Mouse (Mus musculus) midbrain, embryonic 10.5 days (tissue): ENCODE measurements at regions not wholly inside any gene's neighbourhood (a gene's known extent, or its start where the extent isn't known, plus 50 kb on each side); places are given as distances from the start of the nearest gene placed in this dataset.

Source experiments
- DNase-seq: peaks from one replicate; pipeline ENCODE4 v3.0.0-alpha.2; 2017; ENCODE audit warnings: low spot score
- H3K27ac ChIP-seq: fragments of 300-500 bp; sonication (generic); replicated peaks from 2 replicates; pipeline ENCODE4 v1.5.1; 2016; ENCODE audit warnings: mild to moderate bottlenecking
- H3K27me3 ChIP-seq: fragments of 300-500 bp; sonication (generic); 2 replicates; pipeline ENCODE4 v1.6.1; 2016; ENCODE audit warnings: low read depth, mild to moderate bottlenecking; ENCODE audit not compliant: poor library complexity, severe bottlenecking
- H3K36me3 ChIP-seq: fragments of 300-500 bp; sonication (generic); 2 replicates; pipeline ENCODE4 v1.6.1; 2016; ENCODE audit warnings: mild to moderate bottlenecking, moderate library complexity
- H3K4me1 ChIP-seq: fragments of 300-500 bp; sonication (generic); 2 replicates; pipeline ENCODE4 v1.6.1; 2016
- H3K4me3 ChIP-seq: fragments of 300-500 bp; sonication (generic); 2 replicates; pipeline ENCODE4 v1.5.1; 2016; ENCODE audit warnings: mild to moderate bottlenecking, moderate library complexity
- H3K9me3 ChIP-seq: fragments of 300-500 bp; sonication (generic); replicated peaks from 2 replicates; pipeline ENCODE4 v1.6.1; 2016; ENCODE audit warnings: mild to moderate bottlenecking
- WGBS: fragments of 180-500 bp; shearing (Covaris S2); methylation state at CpG from one replicate; pipeline ENCODE4 v1.1.7; 2016; 5-methylcytosine and 5-hydroxymethylcytosine counted together

GRCm38 (mm10) chr1:72076341-72076740 lies 135.8 kb downstream of the Mreg start:
- H3K4me3 ChIP-seq: no peak overlapping the region
- no peak for DNase-seq
- H3K27me3 ChIP-seq: no peaks in the 10 kb centered on the region
- no peak overlapping the region for H3K27ac ChIP-seq
- no peaks in the 10 kb centered on the region for H3K4me1 ChIP-seq
- H3K36me3 ChIP-seq: no peaks in the 10 kb centered on the region
- H3K9me3 ChIP-seq: no peaks in the 10 kb centered on the region
- WGBS: 58% methylated on average over 1 of the region's 1 CpGs

GRCm38 (mm10) chr1:72075464-72075863 lies 136.6 kb downstream of the Mreg start:
- WGBS: 85% methylated on average over 2 of the region's 2 CpGs
- Histone ChIP-seq H3K27ac (no peak overlapping the region), H3K4me3 (no peak overlapping the region), H3K4me1 (no peaks in the 10 kb centered on the region), H3K27me3 (no peaks in the 10 kb centered on the region), H3K9me3 (no peaks in the 10 kb centered on the region), H3K36me3 (no peaks in the 10 kb centered on the region)
- no peak for DNase-seq

GRCm38 (mm10) chr1:72073245-72073644 lies 138.9 kb downstream of the Mreg start:
- H3K9me3 ChIP-seq: no peaks in the 10 kb centered on the region

GRCm38 (mm10) chr1:72070489-72070888 lies 141.6 kb downstream of the Mreg start:
- DNase-seq: no peak
- H3K36me3 ChIP-seq: no peaks in the 10 kb centered on the region
- H3K4me3 ChIP-seq: no peak overlapping the region
- no peaks in the 10 kb centered on the region for H3K9me3 ChIP-seq
- 78% methylated on average over 5 of the region's 5 CpGs for WGBS
- H3K4me1 ChIP-seq: no peaks in the 10 kb centered on the region
- no peak overlapping the region for H3K27ac ChIP-seq
- no peaks in the 10 kb centered on the region for H3K27me3 ChIP-seq

More at GRCm38 (mm10) chr1:72073245-72073644, 138.9 kb downstream of the Mreg start:
- no peaks in the 10 kb centered on the region for H3K27me3 ChIP-seq
- no peaks in the 10 kb centered on the region for H3K4me1 ChIP-seq
- no peaks in the 10 kb centered on the region for H3K36me3 ChIP-seq
- no peak for DNase-seq
- H3K4me3 ChIP-seq: no peak overlapping the region
- H3K27ac ChIP-seq: no peak overlapping the region
- WGBS: 89% methylated on average over 4 of the region's 4 CpGs

GRCm38 (mm10) chr1:72069056-72069455 lies 143.1 kb downstream of the Mreg start:
- Histone ChIP-seq H3K27me3 (no peaks in the 10 kb centered on the region), H3K4me3 (no peak overlapping the region)
- WGBS: 82% methylated on average over 4 of the region's 4 CpGs

GRCm38 (mm10) chr1:72065090-72065489 lies 147.0 kb downstream of the Mreg start:
- Histone ChIP-seq H3K4me1 (no peaks in the 10 kb centered on the region), H3K4me3 (no peak overlapping the region), H3K27ac (no peak overlapping the region), H3K9me3 (no peaks in the 10 kb centered on the region), H3K36me3 (no peaks in the 10 kb centered on the region), H3K27me3 (no peaks in the 10 kb centered on the region)
- no peak for DNase-seq
- WGBS: 78% methylated on average over 13 of the region's 13 CpGs

More at GRCm38 (mm10) chr1:72069056-72069455, 143.1 kb downstream of the Mreg start:
- no peaks in the 10 kb centered on the region for H3K36me3 ChIP-seq
- H3K4me1 ChIP-seq: no peaks in the 10 kb centered on the region
- H3K9me3 ChIP-seq: no peaks in the 10 kb centered on the region
- no peak overlapping the region for H3K27ac ChIP-seq
- no peak for DNase-seq

- H3K27me3 ChIP-seq: no peaks in the 10 kb centered on the region
- no peaks in the 10 kb centered on the region for H3K9me3 ChIP-seq
- no peak overlapping the region for H3K4me3 ChIP-seq
- no peak for DNase-seq
- H3K36me3 ChIP-seq: no peaks in the 10 kb centered on the region
- no peaks in the 10 kb centered on the region for H3K4me1 ChIP-seq
- H3K27ac ChIP-seq: no peak overlapping the region
- WGBS: 76% methylated on average over 5 of the region's 5 CpGs
These were observed 151.7 kb downstream of the Mreg start for GRCm38 (mm10) chr1:72060393-72060792.

GRCm38 (mm10) chr1:72058045-72058703 lies 153.9 kb downstream of the Mreg start:
- no peaks in the 10 kb centered on the region for H3K4me1 ChIP-seq
- H3K4me3 ChIP-seq: no peak overlapping the region
- no peak for DNase-seq
- no peak overlapping the region for H3K27ac ChIP-seq
- no peaks in the 10 kb centered on the region for H3K9me3 ChIP-seq
- 86% methylated on average over 7 of the region's 7 CpGs for WGBS
- no peaks in the 10 kb centered on the region for H3K27me3 ChIP-seq
- no peaks in the 10 kb centered on the region for H3K36me3 ChIP-seq

GRCm38 (mm10) chr1:72054541-72054940 lies 157.6 kb downstream of the Mreg start:
- H3K36me3 ChIP-seq: no peaks in the 10 kb centered on the region
- no peak for DNase-seq
- H3K27me3 ChIP-seq: no peaks in the 10 kb centered on the region
- H3K9me3 ChIP-seq: no peaks in the 10 kb centered on the region
- no peak overlapping the region for H3K4me3 ChIP-seq
- 85% methylated on average over 1 of the region's 1 CpGs for WGBS
- no peaks in the 10 kb centered on the region for H3K4me1 ChIP-seq
- no peak overlapping the region for H3K27ac ChIP-seq

- Histone ChIP-seq H3K27ac (no peak overlapping the region), H3K36me3 (no peaks in the 10 kb centered on the region), H3K4me3 (no peak overlapping the region), H3K4me1 (no peaks in the 10 kb centered on the region), H3K9me3 (no peaks in the 10 kb centered on the region), H3K27me3 (no peaks in the 10 kb centered on the region)
- 98% methylated on average over 3 of the region's 3 CpGs for WGBS
- no peak for DNase-seq
These were observed 161.2 kb downstream of the Mreg start for GRCm38 (mm10) chr1:72050858-72051257.

GRCm38 (mm10) chr1:72046072-72046471 lies 166.0 kb downstream of the Mreg start:
- DNase-seq: no peak
- H3K36me3 ChIP-seq: no peaks in the 10 kb centered on the region
- H3K4me3 ChIP-seq: no peak overlapping the region
- 79% methylated on average over 2 of the region's 2 CpGs for WGBS
- no peak overlapping the region for H3K27ac ChIP-seq
- H3K9me3 ChIP-seq: no peaks in the 10 kb centered on the region
- H3K4me1 ChIP-seq: no peaks in the 10 kb centered on the region
- H3K27me3 ChIP-seq: no peaks in the 10 kb centered on the region

GRCm38 (mm10) chr1:72038518-72038917 lies 173.6 kb downstream of the Mreg start:
- 62% methylated on average over 9 of the region's 9 CpGs for WGBS
- no peaks in the 10 kb centered on the region for H3K36me3 ChIP-seq
- no peaks in the 10 kb centered on the region for H3K27me3 ChIP-seq
- H3K27ac ChIP-seq: no peak overlapping the region
- no peaks in the 10 kb centered on the region for H3K9me3 ChIP-seq
- DNase-seq: no peak
- peaks cover 7% of the 10 kb centered on the region for H3K4me1 ChIP-seq
- H3K4me3 ChIP-seq: no peak overlapping the region

GRCm38 (mm10) chr1:72036600-72036999 lies 175.5 kb downstream of the Mreg start:
- no peak overlapping the region for H3K4me3 ChIP-seq
- no peaks in the 10 kb centered on the region for H3K36me3 ChIP-seq
- H3K4me1 ChIP-seq: peaks cover 7% of the 10 kb centered on the region
- DNase-seq: no peak
- no peak overlapping the region for H3K27ac ChIP-seq
- no peaks in the 10 kb centered on the region for H3K27me3 ChIP-seq
- 77% methylated on average over 5 of the region's 5 CpGs for WGBS
- H3K9me3 ChIP-seq: no peaks in the 10 kb centered on the region

- H3K27me3 ChIP-seq: no peaks in the 10 kb centered on the region
- no peak overlapping the region for H3K27ac ChIP-seq
- H3K4me3 ChIP-seq: no peak overlapping the region
- peaks cover 7% of the 10 kb centered on the region for H3K4me1 ChIP-seq
- WGBS: 92% methylated on average over 5 of the region's 5 CpGs
- no peaks in the 10 kb centered on the region for H3K9me3 ChIP-seq
- DNase-seq: no peak
- H3K36me3 ChIP-seq: no peaks in the 10 kb centered on the region
These were observed 176.0 kb downstream of the Mreg start for GRCm38 (mm10) chr1:72036141-72036540.
